Mouse (Mus musculus) layer of hippocampus, postnatal 25 days (tissue): ENCODE measurements around the gene Adgrf2. TPM values are rescaled to one million over a fixed set of nuclear protein-coding genes. Genes with fewer than 3 reads are reported as not detected.

Experiments used
- total RNA-seq, 2 experiments: library from RNA; stranded (reverse); gene quantifications; 2 replicates each; pipeline ENCODE4 v1.2.3; 2021

The Adgrf2 gene
- total RNA-seq, 2 experiments from 2014 or later: 0.44 to 0.68 TPM

Other genes with a start within 250 kb of the Adgrf2 start
- not detected for gene Opn5, start 130.8 kb downstream of the Adgrf2 start, total RNA-seq
- gene Adgrf4, start 49.9 kb downstream of the Adgrf2 start, total RNA-seq: 1 to 10 TPM; 1.0 to 2.4 TPM
- gene Cd2ap, start 134.5 kb upstream of the Adgrf2 start, total RNA-seq: 10 to 100 TPM; 16.0 to 23.0 TPM